Mouse (Mus musculus) heart, embryonic 13.5 days (tissue): Measurements from ENCODE around the gene Dnah10. TPM values are rescaled to one million over a fixed set of nuclear protein-coding genes. Genes with fewer than 3 reads are reported as not detected.

Experiments used
- ATAC-seq: fragments of 200-750 bp; cut with Nextera tagmentation; 2 replicates; pipeline ENCODE4 v1.8.0; 2017; ENCODE audit warnings: moderate TSS enrichment; ENCODE audit not compliant: insufficient number of reproducible peaks, low FRiP score, low TSS enrichment; ENCODE audit errors: extremely low read depth
- H3K27ac ChIP-seq: fragments of 300-500 bp; sonication (generic); replicated peaks from 2 replicates; pipeline ENCODE4 v1.5.1; 2015; ENCODE audit warnings: moderate library complexity, mild to moderate bottlenecking, inconsistent platforms
- H3K27me3 ChIP-seq: fragments of 300-500 bp; sonication (generic); replicated peaks from 2 replicates; pipeline ENCODE4 v1.6.1; 2015; ENCODE audit warnings: mild to moderate bottlenecking, inconsistent platforms
- H3K36me3 ChIP-seq: fragments of 300-500 bp; sonication (generic); 2 replicates; pipeline ENCODE4 v1.6.1; 2015; ENCODE audit warnings: mild to moderate bottlenecking, inconsistent platforms
- H3K4me1 ChIP-seq: fragments of 300-500 bp; sonication (generic); 2 replicates; pipeline ENCODE4 v1.6.1; 2015; ENCODE audit warnings: inconsistent platforms
- H3K4me2 ChIP-seq: fragments of 300-500 bp; sonication (generic); 2 replicates; pipeline ENCODE4 v1.6.1; 2015; ENCODE audit warnings: inconsistent platforms, mild to moderate bottlenecking, moderate library complexity
- H3K4me3 ChIP-seq: fragments of 300-500 bp; sonication (generic); 2 replicates; pipeline ENCODE4 v1.5.1; 2015; ENCODE audit warnings: moderate library complexity, mild to moderate bottlenecking, inconsistent platforms
- H3K9ac ChIP-seq: fragments of 300-500 bp; sonication (generic); 2 replicates; pipeline ENCODE4 v1.6.1; 2015; ENCODE audit warnings: inconsistent platforms, mild to moderate bottlenecking, moderate library complexity
- H3K9me3 ChIP-seq: fragments of 300-500 bp; sonication (generic); 2 replicates; pipeline ENCODE4 v1.6.1; 2016; ENCODE audit warnings: inconsistent platforms
- WGBS: fragments of 180-500 bp; shearing (Covaris S2); methylation state at CpG from one replicate; pipeline ENCODE4 v1.1.7; 2015; ENCODE audit warnings: mixed read lengths; 5-methylcytosine and 5-hydroxymethylcytosine counted together
- polyA plus RNA-seq: library from polyadenylated mRNA; unstranded; fragments of >200 nt; fragmentation: Nextera tagmentation; extraction: Ambion mirVana; gene quantifications from 2 replicates; pipeline ENCODE4 v1.2.1, GENCODE M21; 2015

Dnah10 gene
- polyA plus RNA-seq, 1 experiment from 2014 or later: 0.03 TPM

- WGBS: 31% methylated on average over 2 of the region's 2 CpGs
- H3K4me1 ChIP-seq: peaks cover 77% of the 10 kb centered on the region
- no peak for ATAC-seq
These were observed 147.1 kb downstream of the Dnah10 start for GRCm38 (mm10) chr5:124872033-124872432.

GRCm38 (mm10) chr5:124873096-124873495, 148.2 kb downstream of the Dnah10 start:
- 68% methylated on average over 3 of the region's 3 CpGs for WGBS
- Histone ChIP-seq H3K27me3 (no peaks in the 10 kb centered on the region), H3K9ac (0 out of 2 replicates have a peak overlapping the region, but pooled peaks have one; percentile 28), H3K4me3 (no peak overlapping the region), H3K9me3 (no peaks in the 10 kb centered on the region), H3K4me1 (peaks cover 80% of the 10 kb centered on the region), H3K36me3 (peaks cover 21% of the 10 kb centered on the region), H3K4me2 (0 out of 2 replicates have a peak overlapping the region, but pooled peaks have one; percentile 2), H3K27ac (peak overlapping the region; percentile 58)
- no peak; the same call in 1 of the 2 replicates for ATAC-seq

More at GRCm38 (mm10) chr5:124872033-124872432, 147.1 kb downstream of the Dnah10 start:
- H3K27ac ChIP-seq: peak overlapping the region; percentile 58
- H3K27me3 ChIP-seq: no peaks in the 10 kb centered on the region
- H3K36me3 ChIP-seq: peaks cover 29% of the 10 kb centered on the region
- H3K9ac ChIP-seq: peak overlapping the region; percentile 19; the same call in 1 of the 2 replicates
- no peak overlapping the region for H3K4me3 ChIP-seq
- no peaks in the 10 kb centered on the region for H3K9me3 ChIP-seq
- H3K4me2 ChIP-seq: no peak overlapping the region

- Histone ChIP-seq H3K4me1 (peaks cover 88% of the 10 kb centered on the region), H3K27ac (0 out of 2 replicates have a peak overlapping the region, but pooled peaks have one; percentile 21)
These were observed 149.2 kb downstream of the Dnah10 start for GRCm38 (mm10) chr5:124873890-124874601.

GRCm38 (mm10) chr5:124879251-124879650, 154.4 kb downstream of the Dnah10 start:
- no peak for ATAC-seq

More at GRCm38 (mm10) chr5:124873890-124874601, 149.2 kb downstream of the Dnah10 start:
- ATAC-seq: no peak
- Histone ChIP-seq H3K4me3 (no peak overlapping the region), H3K9ac (no peak overlapping the region), H3K9me3 (no peaks in the 10 kb centered on the region), H3K36me3 (peaks cover 28% of the 10 kb centered on the region), H3K4me2 (no peak overlapping the region), H3K27me3 (no peaks in the 10 kb centered on the region)
- 53% methylated on average over 6 of the region's 6 CpGs for WGBS

GRCm38 (mm10) chr5:124879801-124880200, 154.9 kb downstream of the Dnah10 start:
- H3K4me2 ChIP-seq: no peak overlapping the region
- H3K27me3 ChIP-seq: no peaks in the 10 kb centered on the region
- no peak overlapping the region for H3K27ac ChIP-seq
- no peaks in the 10 kb centered on the region for H3K9me3 ChIP-seq
- H3K4me3 ChIP-seq: no peak overlapping the region
- H3K9ac ChIP-seq: no peak overlapping the region
- WGBS: 84% methylated on average over 6 of the region's 6 CpGs
- H3K36me3 ChIP-seq: peaks cover 53% of the 10 kb centered on the region
- no peak for ATAC-seq
- H3K4me1 ChIP-seq: peaks cover 33% of the 10 kb centered on the region

More at GRCm38 (mm10) chr5:124879251-124879650, 154.4 kb downstream of the Dnah10 start:
- Histone ChIP-seq H3K27ac (no peak overlapping the region), H3K27me3 (no peaks in the 10 kb centered on the region), H3K36me3 (peaks cover 51% of the 10 kb centered on the region), H3K9me3 (no peaks in the 10 kb centered on the region), H3K4me1 (peaks cover 38% of the 10 kb centered on the region), H3K4me3 (no peak overlapping the region), H3K9ac (no peak overlapping the region), H3K4me2 (no peak overlapping the region)
- 85% methylated on average over 4 of the region's 4 CpGs for WGBS

GRCm38 (mm10) chr5:124883877-124884276, 159.0 kb downstream of the Dnah10 start:
- peaks cover 4% of the 10 kb centered on the region; the same call in 1 of the 2 replicates for H3K4me1 ChIP-seq
- no peak overlapping the region for H3K4me3 ChIP-seq
- H3K9me3 ChIP-seq: no peaks in the 10 kb centered on the region
- ATAC-seq: no peak
- no peak overlapping the region for H3K4me2 ChIP-seq
- no peak overlapping the region for H3K27ac ChIP-seq
- no peak overlapping the region for H3K9ac ChIP-seq
- peaks cover 74% of the 10 kb centered on the region for H3K36me3 ChIP-seq
- H3K27me3 ChIP-seq: no peaks in the 10 kb centered on the region
- 90% methylated on average over 6 of the region's 6 CpGs for WGBS

Other genes starting within 250 kb of the Dnah10 start
- gene Rilpl2, start 246.7 kb upstream of the Dnah10 start, polyA plus RNA-seq: 12.3 and 14.8 TPM in 2 replicates
- gene Snrnp35, start 242.0 kb upstream of the Dnah10 start, polyA plus RNA-seq: 22.9 and 23.9 TPM in 2 replicates
- 21.8 and 23.1 TPM in 2 replicates for gene Rilpl1, start 193.7 kb upstream of the Dnah10 start, polyA plus RNA-seq
- gene Tmed2, start 184.4 kb upstream of the Dnah10 start, polyA plus RNA-seq: 396 and 446 TPM in 2 replicates
- gene Ddx55, start 172.2 kb upstream of the Dnah10 start, polyA plus RNA-seq: 8.7 and 8.8 TPM in 2 replicates
- 60.8 and 62.0 TPM in 2 replicates for gene Eif2b1, start 146.0 kb upstream of the Dnah10 start, polyA plus RNA-seq
- 27.6 and 32.2 TPM in 2 replicates for gene Gtf2h3, start 145.9 kb upstream of the Dnah10 start, polyA plus RNA-seq
- 29.5 and 32.6 TPM in 2 replicates for gene Atp6v0a2, start 96.5 kb upstream of the Dnah10 start, polyA plus RNA-seq
- 3.7 and 4.4 TPM in 2 replicates for gene Ccdc92, start 137.3 kb downstream of the Dnah10 start, polyA plus RNA-seq
- gene Zfp664, start 137.6 kb downstream of the Dnah10 start, polyA plus RNA-seq: 59.2 and 59.8 TPM in 2 replicates